Mouse (Mus musculus): ENCODE data around the gene Cct8l1. TPM values are rescaled to one million over a fixed set of nuclear protein-coding genes. Genes with fewer than 3 reads are reported as not detected.

The Cct8l1 gene
- polyA plus RNA-seq, 1 experiment: not detected

DNA sequence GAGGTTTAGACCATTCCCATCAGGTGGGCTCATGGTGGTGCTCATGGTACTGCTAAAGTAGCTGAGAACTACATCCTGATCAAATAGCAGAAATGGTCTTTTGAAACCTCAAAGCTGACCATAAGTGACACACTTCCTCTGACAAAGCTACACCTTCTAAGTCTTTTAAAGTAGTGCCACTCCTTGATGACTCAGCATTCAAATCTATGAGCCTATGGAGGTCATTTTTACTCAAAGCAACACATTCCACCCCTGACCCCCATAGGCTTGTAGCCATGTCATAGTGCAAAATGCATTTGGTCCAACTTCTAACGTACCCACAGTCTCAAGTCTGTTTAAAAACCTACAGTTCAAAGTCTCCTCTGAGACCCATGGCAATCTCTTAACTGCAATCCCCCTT, 35.0 kb downstream of the Cct8l1 start:
- Histone ChIP-seq H3ac (ENCODE audit: control insufficient read depth, insufficient read length, low read depth) (no peak overlapping the region), H3K79me3 (ENCODE audit: low read depth) (no peaks in the 10 kb centered on the region), H3K79me2 (ENCODE audit: control insufficient read depth, insufficient read depth) (no peaks in the 10 kb centered on the region), H3K27me3 (ENCODE audit: control insufficient read depth, insufficient read depth, insufficient read length) (no peaks in the 10 kb centered on the region), H3K4me3 (ENCODE audit: insufficient read depth, poor library complexity, severe bottlenecking) (no peak overlapping the region), H3K36me3 (ENCODE audit: control insufficient read depth, insufficient read depth) (no peaks in the 10 kb centered on the region)
- TF ChIP-seq MYOG (IDR thresholded peaks at IDR 0.05; ENCODE audit: control insufficient read depth, extremely low read depth, insufficient read length) (no peak), USF1 (IDR thresholded peaks at IDR 0.05; ENCODE audit: low read depth) (no peak), CTCF (IDR thresholded peaks at IDR 0.05; ENCODE audit: control insufficient read depth, insufficient read depth, insufficient read length) (no peak), CEBPB (IDR thresholded peaks at IDR 0.05; ENCODE audit: low read depth) (no peak), FOSL1 (IDR thresholded peaks at IDR 0.05; ENCODE audit: insufficient read depth, low read length, poor library complexity, severe bottlenecking) (no peak), MYOD1 (IDR thresholded peaks at IDR 0.05; ENCODE audit: control insufficient read depth, insufficient read length, low read depth) (no peak), MAX (IDR thresholded peaks at IDR 0.05) (no peak)

DNA sequence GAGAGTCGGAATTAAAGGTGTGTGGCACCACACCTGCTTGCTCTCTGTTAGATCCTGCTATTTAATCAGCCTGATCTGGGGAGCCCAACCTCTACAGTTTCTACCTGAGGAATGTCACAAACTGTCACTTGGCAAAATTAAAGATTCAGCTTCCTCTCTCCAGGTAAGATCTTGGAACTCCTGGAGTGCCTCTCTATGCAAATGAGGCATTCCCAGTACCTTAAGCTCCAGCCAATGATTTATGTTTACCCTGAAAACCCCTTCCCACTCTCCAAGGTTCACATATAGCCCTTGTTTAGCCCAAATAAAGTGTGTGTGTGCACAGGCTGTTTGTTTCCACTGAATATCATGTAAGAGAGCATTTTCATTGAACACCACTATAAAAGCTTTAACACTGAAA, 38.3 kb downstream of the Cct8l1 start:
- H3ac ChIP-seq (ENCODE audit: control insufficient read depth, insufficient read length, low read depth): no peak overlapping the region
- no peak overlapping the region for H3K4me3 ChIP-seq (ENCODE audit: insufficient read depth, poor library complexity, severe bottlenecking)
- TF ChIP-seq MAX (IDR thresholded peaks at IDR 0.05) (no peak), FOSL1 (IDR thresholded peaks at IDR 0.05; ENCODE audit: insufficient read depth, low read length, poor library complexity, severe bottlenecking) (no peak), CTCF (IDR thresholded peaks at IDR 0.05; ENCODE audit: control insufficient read depth, insufficient read depth, insufficient read length) (no peak), MYOD1 (IDR thresholded peaks at IDR 0.05; ENCODE audit: control insufficient read depth, insufficient read length, low read depth) (no peak), MYOG (IDR thresholded peaks at IDR 0.05; ENCODE audit: control insufficient read depth, extremely low read depth, insufficient read length) (no peak), USF1 (IDR thresholded peaks at IDR 0.05; ENCODE audit: low read depth) (no peak), CEBPB (IDR thresholded peaks at IDR 0.05; ENCODE audit: low read depth) (no peak)
- no peaks in the 10 kb centered on the region for H3K27me3 ChIP-seq (ENCODE audit: control insufficient read depth, insufficient read depth, insufficient read length)
- no peaks in the 10 kb centered on the region for H3K36me3 ChIP-seq (ENCODE audit: control insufficient read depth, insufficient read depth)
- H3K79me2 ChIP-seq (ENCODE audit: control insufficient read depth, insufficient read depth): no peaks in the 10 kb centered on the region
- no peaks in the 10 kb centered on the region for H3K79me3 ChIP-seq (ENCODE audit: low read depth)

DNA sequence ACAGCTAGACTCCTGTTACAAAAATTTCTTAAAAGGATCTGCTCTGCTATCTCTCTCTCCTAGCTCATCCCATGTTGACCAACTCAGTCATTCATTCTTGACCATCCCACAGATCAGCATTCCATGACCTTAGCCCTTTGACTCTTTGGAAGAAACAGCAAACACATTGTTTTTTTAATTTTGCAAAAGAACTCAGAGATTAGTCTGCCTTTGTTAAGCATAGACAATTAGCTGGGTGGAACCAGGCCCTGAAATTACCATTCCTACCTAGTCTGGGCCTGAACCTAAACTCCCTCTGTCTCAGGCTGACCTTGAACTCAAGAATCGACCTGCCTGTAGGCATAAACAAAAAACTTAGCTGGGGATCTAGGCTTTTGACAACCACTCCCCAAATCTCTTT, 38.8 kb downstream of the Cct8l1 start:
- Histone ChIP-seq H3ac (ENCODE audit: control insufficient read depth, insufficient read length, low read depth) (no peak overlapping the region), H3K4me3 (ENCODE audit: insufficient read depth, poor library complexity, severe bottlenecking) (no peak overlapping the region), H3K79me3 (ENCODE audit: low read depth) (no peaks in the 10 kb centered on the region), H3K27me3 (ENCODE audit: control insufficient read depth, insufficient read depth, insufficient read length) (no peaks in the 10 kb centered on the region), H3K36me3 (ENCODE audit: control insufficient read depth, insufficient read depth) (no peaks in the 10 kb centered on the region), H3K79me2 (ENCODE audit: control insufficient read depth, insufficient read depth) (no peaks in the 10 kb centered on the region)
- TF ChIP-seq CEBPB (IDR thresholded peaks at IDR 0.05; ENCODE audit: low read depth) (no peak), FOSL1 (IDR thresholded peaks at IDR 0.05; ENCODE audit: insufficient read depth, low read length, poor library complexity, severe bottlenecking) (no peak), MYOD1 (IDR thresholded peaks at IDR 0.05; ENCODE audit: control insufficient read depth, insufficient read length, low read depth) (no peak), MAX (IDR thresholded peaks at IDR 0.05) (no peak), CTCF (IDR thresholded peaks at IDR 0.05; ENCODE audit: control insufficient read depth, insufficient read depth, insufficient read length) (no peak), MYOG (IDR thresholded peaks at IDR 0.05; ENCODE audit: control insufficient read depth, extremely low read depth, insufficient read length) (no peak), USF1 (IDR thresholded peaks at IDR 0.05; ENCODE audit: low read depth) (no peak)

DNA sequence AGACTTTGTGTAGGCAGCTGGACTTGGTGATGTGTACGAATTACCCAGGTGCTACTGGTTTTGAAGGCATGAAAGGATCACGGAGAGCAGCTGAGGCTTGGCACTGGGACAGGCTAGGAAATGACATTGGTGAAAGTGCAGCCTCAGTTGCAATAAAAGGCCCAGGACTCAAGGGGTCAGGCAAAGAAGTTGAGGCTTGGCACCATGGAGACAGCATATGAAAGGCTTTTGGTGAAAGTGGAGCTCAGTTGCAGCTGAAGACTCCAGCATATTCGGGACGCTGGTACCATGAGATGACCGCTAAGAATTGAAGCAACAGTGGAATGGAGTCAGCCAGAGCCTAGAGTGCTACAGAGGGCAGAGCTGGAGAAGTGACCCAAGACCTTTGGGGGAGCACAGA, 39.8 kb downstream of the Cct8l1 start:
- Histone ChIP-seq H3K79me2 (ENCODE audit: control insufficient read depth, insufficient read depth) (no peaks in the 10 kb centered on the region), H3ac (ENCODE audit: control insufficient read depth, insufficient read length, low read depth) (no peak overlapping the region), H3K79me3 (ENCODE audit: low read depth) (no peaks in the 10 kb centered on the region), H3K27me3 (ENCODE audit: control insufficient read depth, insufficient read depth, insufficient read length) (no peaks in the 10 kb centered on the region), H3K4me3 (ENCODE audit: insufficient read depth, poor library complexity, severe bottlenecking) (no peak overlapping the region), H3K36me3 (ENCODE audit: control insufficient read depth, insufficient read depth) (no peaks in the 10 kb centered on the region)
- TF ChIP-seq MYOG (IDR thresholded peaks at IDR 0.05; ENCODE audit: control insufficient read depth, extremely low read depth, insufficient read length): no peak

DNA sequence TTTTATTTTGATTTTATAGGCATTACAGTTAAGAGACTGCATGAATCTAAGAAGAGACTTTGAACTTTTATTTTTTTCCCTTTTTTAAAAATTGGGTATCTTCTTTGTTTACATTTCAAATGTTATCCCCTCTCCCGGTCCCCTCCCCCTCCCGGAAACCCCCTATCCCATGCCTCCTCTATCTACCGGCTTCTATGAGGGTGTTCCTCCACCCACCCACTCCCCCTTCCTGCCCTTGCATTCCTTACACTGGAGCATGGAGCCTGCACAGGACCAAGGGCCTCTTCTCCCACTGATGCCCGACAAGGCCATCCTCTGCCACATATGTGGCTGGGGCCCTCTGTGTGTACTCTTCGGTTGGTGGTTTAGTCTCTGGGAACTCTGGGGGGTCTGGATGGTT, 40.5 kb downstream of the Cct8l1 start:
- TF ChIP-seq MAX (IDR thresholded peaks at IDR 0.05) (no peak), MYOG (IDR thresholded peaks at IDR 0.05; ENCODE audit: control insufficient read depth, extremely low read depth, insufficient read length) (no peak), MYOD1 (IDR thresholded peaks at IDR 0.05; ENCODE audit: control insufficient read depth, insufficient read length, low read depth) (no peak), FOSL1 (IDR thresholded peaks at IDR 0.05; ENCODE audit: insufficient read depth, low read length, poor library complexity, severe bottlenecking) (no peak), CEBPB (IDR thresholded peaks at IDR 0.05; ENCODE audit: low read depth) (no peak), CTCF (IDR thresholded peaks at IDR 0.05; ENCODE audit: control insufficient read depth, insufficient read depth, insufficient read length) (no peak), USF1 (IDR thresholded peaks at IDR 0.05; ENCODE audit: low read depth) (no peak)
- Histone ChIP-seq H3K27me3 (ENCODE audit: control insufficient read depth, insufficient read depth, insufficient read length) (no peaks in the 10 kb centered on the region), H3K36me3 (ENCODE audit: control insufficient read depth, insufficient read depth) (no peaks in the 10 kb centered on the region), H3K4me3 (ENCODE audit: insufficient read depth, poor library complexity, severe bottlenecking) (no peak overlapping the region), H3ac (ENCODE audit: control insufficient read depth, insufficient read length, low read depth) (no peak overlapping the region), H3K79me3 (ENCODE audit: low read depth) (no peaks in the 10 kb centered on the region), H3K79me2 (ENCODE audit: control insufficient read depth, insufficient read depth) (no peaks in the 10 kb centered on the region)

Other genes starting within 250 kb of the Cct8l1 start
- 2.6 TPM for gene Kmt2c, start 17.3 kb upstream of the Cct8l1 start, polyA plus RNA-seq (2012; fragmentation: generic; extraction: Trizol)
- gene Xrcc2, start 189.8 kb downstream of the Cct8l1 start, polyA plus RNA-seq (2012; fragmentation: generic; extraction: Trizol): 7.2 TPM
- 0.66 TPM for gene Actr3b, start 243.9 kb downstream of the Cct8l1 start, polyA plus RNA-seq (2012; fragmentation: generic; extraction: Trizol)